Mouse (Mus musculus) heart, adult 2 months (tissue): ENCODE data around the gene Hmgxb4. TPM values are rescaled to one million over a fixed set of nuclear protein-coding genes. Genes with fewer than 3 reads are reported as not detected.
A peak's percentile ranks its signal among the peaks of the same experiment; 100 is the strongest.
"Not testable (repeated sequence)": the region's sequence is repeated elsewhere in the genome, so short reads cannot be mapped to it uniquely, and the experiment has no call there.

Experiments used
- DNase-seq, 2 experiments: peaks; one replicate each; pipeline ENCODE4 v3.0.0; 2021
- H3K27ac ChIP-seq: fragments of 200-600 bp; 2 replicates; pipeline ENCODE4 v1.8.1; 2022
- H3K27me3 ChIP-seq: fragments of 200-500 bp; 2 replicates; pipeline ENCODE4 v1.6.1; 2012; ENCODE audit warnings: mild to moderate bottlenecking, low read length, inconsistent platforms, mixed read lengths; ENCODE audit not compliant: control insufficient read depth, insufficient read depth
- H3K36me3 ChIP-seq: fragments of 200-500 bp; 2 replicates; pipeline ENCODE4 v1.6.1; 2012; ENCODE audit warnings: low read length, inconsistent platforms; ENCODE audit not compliant: control insufficient read depth, insufficient read depth
- H3K4me1 ChIP-seq: fragments of 200-500 bp; 2 replicates; pipeline ENCODE4 v1.6.1; 2011; ENCODE audit warnings: low read length; ENCODE audit not compliant: control insufficient read depth, insufficient read depth
- H3K4me3 ChIP-seq: fragments of 200-600 bp; 2 replicates; pipeline ENCODE4 v1.8.1; 2022
- H3K79me2 ChIP-seq: fragments of 200-500 bp; replicated peaks from 2 replicates; pipeline ENCODE4 v1.6.1; 2012; ENCODE audit warnings: mild to moderate bottlenecking, inconsistent platforms, low read length, moderate library complexity, mixed read lengths; ENCODE audit not compliant: control insufficient read depth, insufficient read depth
- H3K9ac ChIP-seq: fragments of 200-500 bp; 2 replicates; pipeline ENCODE4 v1.6.1; 2012; ENCODE audit warnings: low read depth, mild to moderate bottlenecking, control low read depth, inconsistent platforms, low read length, mixed read lengths
- CTCF ChIP-seq: fragments of 200-600 bp; IDR thresholded peaks from 2 replicates; pipeline ENCODE4 v1.8.1; 2022; ENCODE audit warnings: antibody characterized with exemption, mild to moderate bottlenecking, moderate library complexity
- EP300 ChIP-seq: fragments of 200-500 bp; IDR thresholded peaks from 2 replicates; pipeline ENCODE4 v1.6.1; 2011; ENCODE audit warnings: low read depth, low read length, control low read depth; ENCODE audit not compliant: insufficient read depth
- POLR2A ChIP-seq: fragments of 200-500 bp; IDR thresholded peaks from 2 replicates; pipeline ENCODE4 v1.6.1; 2011; ENCODE audit warnings: mild to moderate bottlenecking, low read depth, low read length, control low read depth; ENCODE audit not compliant: insufficient read depth
- WGBS: fragments of 180-500 bp; shearing (Covaris S2); methylation state at CpG from one replicate; pipeline ENCODE4 v1.1.7; 2018; 5-methylcytosine and 5-hydroxymethylcytosine counted together
- intact Hi-C: fragments of 180-260 bp; cut with DNase I; formaldehyde crosslinking; loops from one replicate; pipeline ENCODE4 v1.15.1; 2025
- long read RNA-seq: library from polyadenylated mRNA; stranded (forward); transcript quantifications from one replicate; pipeline ENCODE4 v2.0.0, GENCODE M21; 2021
- polyA plus RNA-seq: library from polyadenylated mRNA; depleted of rRNA; stranded (reverse); fragments of >200 nt; gene quantifications from 2 replicates; pipeline ENCODE4 v1.2.3, GENCODE M21; 2012; rRNA removed
- total RNA-seq, 2 experiments: library from RNA; stranded (reverse); gene quantifications; 2 replicates each; pipeline ENCODE4 v1.2.3; 2021

Hmgxb4 gene
- total RNA-seq, result 10 to 100 TPM; 11.1 to 13.3 TPM
- 10.6 and 15.3 TPM in 2 replicates for polyA plus RNA-seq
- long read RNA-seq, full-length matches to known transcripts, result 3 of 7 reads
- long read RNA-seq, partial matches to known transcripts, result 1 of 7 reads
- long read RNA-seq, other reads (novel, unspliced or antisense), result 3 of 7 reads

GRCm38 (mm10) chr8:74993081-74993474 is at the start of gene Hmgxb4:
Hmgxb4 (plus strand) TSS chr8:74993356.
- no peaks in the 10 kb centered on the region for H3K27me3 ChIP-seq
- WGBS, result 10% methylated on average over 8 of the region's 8 CpGs
- H3K9ac ChIP-seq, result peak within 1 kb of the TSS; percentile 93
- intact Hi-C loops, result loop anchor here (1.0 to 2.0 kb wide), 2 partner anchors 40 to 116 kb away; partner anchors contain the start of genes Mcm5 and Tom1
- no peaks in the 10 kb centered on the region for H3K36me3 ChIP-seq
- no peaks in the 10 kb centered on the region for H3K4me1 ChIP-seq
- H3K4me3 ChIP-seq, result peak within 1 kb of the TSS; percentile 68
- DNase-seq, result no peak
- H3K79me2 ChIP-seq, result no peaks in the 10 kb centered on the region
- TF ChIP-seq CTCF, result no peak
- no peak for TF ChIP-seq EP300
- no peak for TF ChIP-seq POLR2A
- H3K27ac ChIP-seq, result peak within 1 kb of the TSS; percentile 99

GRCm38 (mm10) chr8:74949445-74949844 is 43.7 kb upstream of the Hmgxb4 start:
- no peak overlapping the region for H3K9ac ChIP-seq
- H3K27ac ChIP-seq, result no peak overlapping the region
- no peak overlapping the region for H3K4me3 ChIP-seq
- H3K79me2 ChIP-seq, result no peaks in the 10 kb centered on the region
- H3K27me3 ChIP-seq, result no peaks in the 10 kb centered on the region
- H3K4me1 ChIP-seq, result no peaks in the 10 kb centered on the region
- intact Hi-C loops, result no loop called here
- TF ChIP-seq EP300 (no peak), CTCF (no peak), POLR2A (no peak)
- 51% methylated on average over 1 of the region's 1 CpGs for WGBS
- DNase-seq, result no peak
- no peaks in the 10 kb centered on the region for H3K36me3 ChIP-seq

GRCm38 (mm10) chr8:74963983-74964382 is 29.2 kb upstream of the Hmgxb4 start:
- DNase-seq, result no peak
- Histone ChIP-seq H3K36me3 (no peaks in the 10 kb centered on the region), H3K27me3 (no peaks in the 10 kb centered on the region), H3K27ac (no peak overlapping the region), H3K79me2 (no peaks in the 10 kb centered on the region), H3K4me3 (no peak overlapping the region), H3K9ac (no peak overlapping the region), H3K4me1 (no peaks in the 10 kb centered on the region)
- intact Hi-C loops, result no loop called here
- TF ChIP-seq EP300, result no peak
- no peak for TF ChIP-seq POLR2A
- TF ChIP-seq CTCF, result no peak
- 45% methylated on average over 5 of the region's 5 CpGs for WGBS

- DNase-seq, H3K9ac ChIP-seq, H3K4me3 ChIP-seq, H3K27ac ChIP-seq, intact Hi-C loops, H3K4me1 ChIP-seq, H3K36me3 ChIP-seq, H3K27me3 ChIP-seq, H3K79me2 ChIP-seq: not testable (repeated sequence)
- 87% methylated on average over 3 of the region's 3 CpGs for WGBS
These were observed 22.9 kb upstream of the Hmgxb4 start for GRCm38 (mm10) chr8:74970286-74970685.

GRCm38 (mm10) chr8:74971636-74972035 is 21.5 kb upstream of the Hmgxb4 start:
- Histone ChIP-seq H3K27ac (no peak overlapping the region), H3K27me3 (no peaks in the 10 kb centered on the region), H3K79me2 (no peaks in the 10 kb centered on the region), H3K4me3 (no peak overlapping the region), H3K36me3 (no peaks in the 10 kb centered on the region), H3K9ac (no peak overlapping the region), H3K4me1 (no peaks in the 10 kb centered on the region)
- no peak for DNase-seq
- intact Hi-C loops, result no loop called here
- 64% methylated on average over 4 of the region's 4 CpGs for WGBS
- TF ChIP-seq EP300 (no peak), POLR2A (no peak), CTCF (no peak)

- H3K4me3 ChIP-seq, result no peak overlapping the region
- H3K27ac ChIP-seq, result no peak overlapping the region
- H3K79me2 ChIP-seq, result no peaks in the 10 kb centered on the region
- no peaks in the 10 kb centered on the region for H3K4me1 ChIP-seq
- H3K27me3 ChIP-seq, result no peaks in the 10 kb centered on the region
- no peak for TF ChIP-seq POLR2A
- no peak for TF ChIP-seq CTCF
- no peak for TF ChIP-seq EP300
- no peak overlapping the region for H3K9ac ChIP-seq
- no peak for DNase-seq
- H3K36me3 ChIP-seq, result no peaks in the 10 kb centered on the region
- intact Hi-C loops, result no loop called here
- 60% methylated on average over 7 of the region's 7 CpGs for WGBS
These were observed 20.8 kb upstream of the Hmgxb4 start for GRCm38 (mm10) chr8:74972322-74972883.
